Mouse (Mus musculus): ENCODE measurements around the gene Setd1b. TPM values are rescaled to one million over a fixed set of nuclear protein-coding genes. Genes with fewer than 3 reads are reported as not detected.

The Setd1b gene
- total RNA-seq, 2 experiments from 2014 or later: 3.9 to 43.9 TPM

DNA sequence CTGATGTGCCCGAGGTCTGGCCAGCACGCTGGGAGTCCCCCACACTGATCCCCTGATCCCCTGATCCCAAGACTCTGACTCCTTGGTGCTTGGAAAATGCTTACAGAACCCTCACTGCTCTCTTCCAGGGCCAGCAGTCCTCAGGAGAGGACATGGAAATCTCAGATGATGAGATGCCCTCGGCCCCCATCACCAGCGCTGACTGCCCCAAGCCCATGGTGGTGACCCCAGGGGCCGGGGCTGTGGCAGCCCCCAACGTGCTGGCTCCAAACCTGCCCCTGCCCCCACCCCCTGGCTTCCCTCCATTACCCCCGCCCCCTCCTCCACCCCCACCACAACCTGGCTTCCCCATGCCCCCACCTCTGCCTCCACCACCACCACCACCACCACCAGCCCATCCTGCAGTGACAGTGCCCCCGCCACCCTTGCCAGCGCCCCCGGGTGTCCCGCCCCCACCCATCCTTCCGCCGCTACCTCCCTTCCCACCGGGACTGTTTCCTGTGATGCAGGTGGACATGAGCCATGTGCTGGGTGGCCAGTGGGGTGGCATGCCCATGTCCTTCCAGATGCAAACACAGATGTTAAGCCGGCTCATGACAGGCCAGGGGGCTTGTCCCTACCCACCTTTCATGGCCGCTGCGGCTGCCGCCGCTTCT lies 9.8 kb downstream of the Setd1b start:
- no peak for ATAC-seq (replicated peaks; ENCODE audit: low FRiP score, low TSS enrichment, poor library complexity, severe bottlenecking)

DNA sequence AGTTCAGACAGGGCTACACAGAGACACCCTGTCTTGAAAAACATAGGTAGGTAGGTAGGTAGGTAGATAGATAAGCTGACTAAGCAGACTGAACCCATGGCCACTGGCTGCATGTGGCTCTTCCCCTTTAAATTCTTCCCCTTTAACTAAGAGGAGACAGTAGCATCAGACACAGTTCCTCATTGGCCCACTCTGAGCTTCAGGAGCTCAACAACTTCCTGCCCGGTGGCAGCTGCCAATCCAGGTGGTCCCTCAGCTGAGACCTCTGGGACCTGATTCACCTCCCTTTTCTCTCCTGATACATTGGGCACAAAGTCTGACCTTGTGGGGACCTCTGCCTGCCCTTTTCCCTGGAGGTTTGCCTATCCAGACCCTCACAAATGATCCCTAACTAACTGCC lies 10.9 kb downstream of the Setd1b start:
- ATAC-seq (replicated peaks; ENCODE audit: low FRiP score, low TSS enrichment, poor library complexity, severe bottlenecking): no peak

DNA sequence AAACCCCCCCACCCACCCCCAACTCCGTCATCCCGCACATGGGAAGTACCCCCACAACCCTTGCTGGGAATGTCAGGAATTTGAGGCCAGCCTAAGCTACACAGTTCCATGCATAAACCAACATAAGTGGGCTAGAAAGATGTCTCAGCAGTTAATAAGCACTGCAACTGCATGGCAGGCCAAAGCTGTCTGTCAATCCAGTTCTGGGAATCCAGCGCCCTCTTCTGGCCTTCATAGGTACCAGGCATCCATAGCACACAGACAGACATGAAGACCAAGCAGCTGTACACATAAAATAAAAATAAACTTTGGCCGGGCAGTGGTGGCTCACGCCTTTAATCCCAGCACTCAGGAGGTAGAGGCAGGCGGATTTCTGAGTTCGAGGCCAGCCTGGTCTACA lies 13.4 kb downstream of the Setd1b start:
- ATAC-seq (replicated peaks; ENCODE audit: low FRiP score, low TSS enrichment, poor library complexity, severe bottlenecking): peak; percentile 74

DNA sequence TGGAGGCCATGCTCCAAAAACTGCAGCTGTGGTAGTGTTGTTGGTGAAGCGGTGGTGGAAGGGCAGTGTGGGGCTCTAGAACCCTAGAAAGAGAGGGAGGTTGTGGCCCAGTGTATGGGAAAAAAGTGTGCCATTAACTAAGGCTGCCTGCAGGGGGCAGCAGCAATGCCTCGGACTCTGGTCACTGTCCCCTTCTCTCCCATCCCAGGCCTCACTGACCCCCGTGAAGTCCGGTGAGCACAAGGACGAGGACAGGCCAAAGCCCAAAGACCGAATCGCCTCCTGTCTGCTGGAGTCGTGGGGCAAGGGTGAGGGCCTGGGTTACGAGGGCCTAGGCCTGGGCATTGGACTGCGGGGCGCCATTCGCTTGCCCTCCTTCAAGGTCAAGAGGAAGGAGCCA lies 14.8 kb downstream of the Setd1b start:
- no peak for ATAC-seq (replicated peaks; ENCODE audit: low FRiP score, low TSS enrichment, poor library complexity, severe bottlenecking)

DNA sequence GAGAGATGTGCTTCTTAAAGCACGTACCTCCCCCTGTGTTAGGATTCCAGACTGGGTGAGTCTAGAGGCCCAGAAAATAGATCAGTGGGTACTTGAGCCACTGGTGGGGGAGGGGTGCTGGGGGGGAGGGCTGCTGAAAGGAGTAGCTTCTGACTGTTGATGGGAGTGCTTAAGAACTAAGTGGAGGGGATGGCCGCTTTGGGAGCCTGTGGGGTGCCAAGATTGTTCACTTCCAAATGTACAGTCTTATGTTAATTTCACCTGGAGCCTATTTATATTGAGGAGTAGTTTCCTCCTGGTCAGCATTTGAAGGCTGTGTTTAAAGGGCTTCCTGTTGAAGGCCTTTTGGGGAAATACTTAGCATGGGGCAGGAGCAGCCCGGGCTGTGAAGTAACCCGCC lies 16.0 kb downstream of the Setd1b start:
- no peak for ATAC-seq (replicated peaks; ENCODE audit: low FRiP score, low TSS enrichment, poor library complexity, severe bottlenecking)

DNA sequence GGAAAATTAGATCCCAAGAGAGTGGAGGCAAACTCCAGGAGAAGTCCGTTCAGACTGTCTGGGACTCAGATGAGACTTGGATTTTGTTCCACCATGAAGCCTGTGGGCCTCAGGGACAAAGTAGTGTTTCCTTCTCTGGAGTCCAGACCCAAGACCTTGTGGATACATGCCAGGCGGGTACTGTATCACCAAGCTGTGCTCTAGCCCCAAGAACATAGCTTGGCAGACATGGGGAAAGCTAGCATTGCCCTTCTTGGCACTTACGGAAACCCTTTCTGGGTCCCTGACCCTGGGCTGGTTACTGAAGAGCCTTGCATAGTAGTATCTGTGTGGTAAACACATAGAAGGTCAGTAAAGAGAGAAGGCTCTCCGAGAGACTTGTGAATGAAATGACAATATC lies 17.5 kb downstream of the Setd1b start:
- no peak for ATAC-seq (replicated peaks; ENCODE audit: low FRiP score, low TSS enrichment, poor library complexity, severe bottlenecking)

DNA sequence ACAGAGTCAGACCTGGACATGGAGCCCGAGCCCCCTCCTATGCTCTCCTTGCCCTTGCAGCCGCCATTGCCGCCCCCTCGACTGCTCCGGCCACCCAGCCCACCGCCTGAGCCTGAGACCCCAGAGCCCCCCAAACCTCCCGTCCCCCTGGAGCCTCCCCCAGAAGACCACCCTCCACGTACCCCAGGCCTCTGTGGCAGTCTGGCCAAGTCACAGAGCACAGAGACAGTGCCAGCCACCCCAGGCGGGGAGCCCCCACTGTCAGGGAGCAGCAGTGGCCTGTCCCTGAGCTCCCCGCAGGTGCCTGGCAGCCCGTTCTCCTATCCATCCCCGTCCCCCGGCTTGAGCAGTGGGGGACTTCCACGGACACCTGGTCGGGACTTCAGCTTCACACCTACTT lies 17.9 kb downstream of the Setd1b start:
- no peak for ATAC-seq (replicated peaks; ENCODE audit: low FRiP score, low TSS enrichment, poor library complexity, severe bottlenecking)

DNA sequence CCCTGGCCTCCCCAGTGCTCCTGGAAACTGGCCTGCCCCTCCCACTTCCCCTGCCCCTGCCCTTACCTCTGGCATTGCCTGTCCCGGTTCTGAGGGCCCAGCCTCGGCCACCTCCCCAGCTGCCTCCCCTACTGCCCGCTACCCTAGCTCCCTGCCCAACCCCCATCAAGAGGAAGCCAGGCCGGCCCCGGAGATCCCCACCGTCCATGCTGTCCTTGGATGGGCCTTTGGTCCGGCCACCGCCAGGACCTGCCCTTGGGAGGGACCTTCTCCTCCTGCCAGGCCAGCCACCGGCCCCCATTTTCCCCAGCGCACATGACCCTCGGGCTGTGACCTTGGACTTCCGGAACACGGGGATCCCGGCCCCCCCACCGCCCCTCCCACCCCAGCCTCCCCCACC lies 18.3 kb downstream of the Setd1b start:
- no peak for ATAC-seq (replicated peaks; ENCODE audit: low FRiP score, low TSS enrichment, poor library complexity, severe bottlenecking)

DNA sequence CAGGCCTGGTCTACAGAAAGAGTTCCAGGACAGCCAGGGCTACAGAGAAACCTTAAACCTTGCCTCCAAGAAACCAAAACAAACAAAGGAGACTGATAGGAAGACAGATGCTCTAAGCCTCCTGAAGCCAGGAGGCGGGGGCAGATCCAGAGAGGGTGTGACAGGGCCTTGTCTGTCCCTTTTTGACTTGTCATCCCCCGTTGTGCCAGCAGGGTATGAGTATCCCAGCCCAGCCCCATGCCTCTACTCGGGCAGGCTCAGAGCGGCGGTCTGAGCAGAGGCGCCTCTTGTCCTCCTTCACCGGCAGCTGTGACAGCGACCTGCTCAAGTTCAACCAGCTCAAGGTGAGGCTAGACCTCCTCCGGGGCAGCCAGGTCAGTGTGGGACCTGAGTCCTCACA lies 20.9 kb downstream of the Setd1b start:
- peak; percentile 74 for ATAC-seq (replicated peaks; ENCODE audit: low FRiP score, low TSS enrichment, poor library complexity, severe bottlenecking)

DNA sequence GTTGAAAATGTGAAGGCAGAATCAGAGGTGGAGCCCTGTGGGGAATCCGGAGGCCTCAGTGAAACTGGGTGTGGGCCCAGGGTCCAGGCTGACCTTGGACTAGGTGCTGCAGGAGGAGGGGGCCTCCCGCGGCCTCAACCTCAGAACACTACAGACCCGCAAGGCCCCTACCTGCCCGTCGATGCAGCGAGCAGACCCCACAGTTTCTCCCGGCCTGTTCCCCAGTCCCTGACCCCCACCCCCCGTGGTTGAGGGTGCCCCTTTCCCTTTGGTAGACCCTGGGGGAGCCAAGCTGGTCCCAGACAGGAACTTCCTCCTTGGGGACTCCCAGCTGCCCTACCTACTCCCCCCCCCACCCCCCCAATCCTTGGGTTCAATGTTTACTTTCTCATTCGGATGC lies 24.4 kb downstream of the Setd1b start:
- no peak for ATAC-seq (replicated peaks; ENCODE audit: low FRiP score, low TSS enrichment, poor library complexity, severe bottlenecking)

DNA sequence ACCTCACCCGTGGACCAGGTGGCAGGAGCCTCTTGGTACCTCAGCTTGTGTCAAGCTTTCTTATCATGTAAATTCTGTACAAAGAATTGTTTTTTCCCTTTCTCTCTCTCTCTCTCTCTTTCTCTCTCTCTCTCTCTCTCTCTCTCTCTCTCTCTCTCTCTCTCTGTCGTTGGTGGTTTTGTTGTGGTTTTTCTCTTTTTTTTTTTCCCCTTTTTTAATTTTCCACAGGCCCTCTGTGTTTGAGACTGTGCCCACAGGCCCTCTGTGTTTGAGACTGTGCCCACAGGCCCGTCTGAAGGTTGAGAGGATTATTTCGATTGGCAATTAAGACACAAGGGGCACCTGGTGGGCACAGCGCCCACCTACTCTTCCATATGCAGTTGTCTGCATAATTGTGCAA lies 25.6 kb downstream of the Setd1b start:
- ATAC-seq (replicated peaks; ENCODE audit: low FRiP score, low TSS enrichment, poor library complexity, severe bottlenecking): no peak

DNA sequence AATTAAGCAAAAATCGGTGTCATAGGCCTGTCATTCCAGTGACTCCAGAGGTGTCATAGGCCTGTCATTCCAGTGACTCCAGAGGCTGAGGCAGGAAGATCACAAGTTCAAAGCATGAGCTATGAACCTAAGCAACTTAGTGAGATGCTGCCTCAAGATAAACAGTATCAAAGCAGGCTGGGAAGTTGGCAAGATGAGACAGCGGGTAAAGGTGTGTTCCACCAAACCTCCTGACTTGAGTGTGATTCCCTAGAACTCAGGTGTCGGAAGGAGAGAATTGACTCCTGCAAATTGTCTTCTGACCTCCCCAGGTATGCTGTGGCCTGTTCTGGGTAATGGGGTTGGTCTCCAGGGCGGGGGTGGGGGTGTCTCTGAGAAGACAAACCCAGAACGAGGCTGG lies 27.3 kb downstream of the Setd1b start, which contains the start of gene Psmd9:
TSS of gene Psmd9 (plus strand) at position 130 of the 400 bp plus-strand sequence.
- ATAC-seq (replicated peaks; ENCODE audit: low FRiP score, low TSS enrichment, poor library complexity, severe bottlenecking): no peak

DNA sequence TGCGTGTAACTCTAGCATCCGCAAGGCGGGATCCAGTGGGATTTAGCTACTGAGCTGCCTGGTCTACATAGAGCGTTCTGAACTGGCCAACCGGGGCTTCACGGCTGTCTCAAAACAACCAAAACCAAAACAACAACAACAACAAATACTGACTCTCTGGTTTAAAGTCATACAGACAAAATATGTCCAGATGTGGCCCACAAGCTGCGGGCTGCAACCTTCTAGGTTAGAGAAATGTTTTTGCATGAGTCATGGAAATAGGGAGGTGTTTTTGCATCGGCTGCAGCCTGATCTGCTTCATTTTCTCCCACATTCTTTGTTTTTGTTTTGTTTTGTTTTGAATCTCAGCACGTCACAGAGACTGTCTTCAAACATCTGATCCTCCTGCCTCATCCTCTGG lies 28.4 kb downstream of the Setd1b start:
- no peak for ATAC-seq (replicated peaks; ENCODE audit: low FRiP score, low TSS enrichment, poor library complexity, severe bottlenecking)

DNA sequence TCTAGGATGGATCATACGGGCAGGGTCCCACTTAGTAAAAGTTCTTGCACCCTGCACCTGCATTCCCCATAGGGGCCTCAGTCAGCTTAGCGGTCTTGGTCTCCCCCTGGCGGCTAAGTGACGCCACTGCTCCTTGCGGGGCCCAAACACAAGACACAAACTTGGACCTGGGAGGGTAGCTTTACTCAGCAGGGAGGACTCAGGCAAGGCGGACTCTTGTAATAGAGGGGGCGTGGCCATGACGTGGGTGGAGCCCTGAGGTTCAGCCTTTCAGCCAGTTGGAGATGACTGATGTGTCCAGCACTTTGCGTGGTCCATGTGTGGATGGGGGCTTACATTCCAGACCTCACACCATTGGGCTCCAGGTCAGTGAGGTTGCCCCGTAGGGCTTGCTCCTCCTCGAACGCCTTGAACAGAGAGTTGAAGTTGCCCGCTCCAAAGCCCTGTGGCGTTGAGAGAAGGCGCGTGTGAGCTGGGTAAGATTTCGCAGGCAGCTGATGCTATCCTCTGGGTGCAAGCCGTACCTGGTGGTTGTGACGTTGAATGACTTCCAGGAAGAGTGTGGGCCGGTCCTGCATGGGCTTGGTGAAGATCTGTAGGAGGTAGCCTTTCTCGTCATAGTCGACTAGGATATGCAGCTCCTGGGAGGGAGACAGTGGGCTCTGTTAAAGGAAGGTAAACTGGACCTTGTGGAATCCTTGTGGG lies 29.8 kb downstream of the Setd1b start:
- peak; percentile 94 for ATAC-seq (replicated peaks; ENCODE audit: low FRiP score, low TSS enrichment, poor library complexity, severe bottlenecking)

DNA sequence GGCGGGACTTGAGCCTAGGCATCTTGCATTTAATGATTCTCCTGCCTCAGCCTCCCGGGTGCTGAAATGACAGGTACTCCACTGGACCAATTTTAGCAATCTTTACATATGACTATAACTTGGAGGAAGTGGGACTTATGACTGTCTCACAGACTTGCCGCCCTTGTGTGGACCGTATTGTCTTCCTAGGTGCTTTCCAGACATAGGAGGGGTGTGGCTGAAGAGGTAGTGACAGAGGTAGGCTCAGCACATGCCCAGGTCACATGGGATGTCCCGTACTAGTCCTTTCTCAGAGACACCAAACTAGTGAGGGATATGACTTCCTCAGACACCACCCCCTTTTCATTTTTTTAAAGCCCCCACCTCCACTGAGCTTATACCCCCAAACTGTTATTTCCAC lies 36.8 kb downstream of the Setd1b start:
- no peak for ATAC-seq (replicated peaks; ENCODE audit: low FRiP score, low TSS enrichment, poor library complexity, severe bottlenecking)

DNA sequence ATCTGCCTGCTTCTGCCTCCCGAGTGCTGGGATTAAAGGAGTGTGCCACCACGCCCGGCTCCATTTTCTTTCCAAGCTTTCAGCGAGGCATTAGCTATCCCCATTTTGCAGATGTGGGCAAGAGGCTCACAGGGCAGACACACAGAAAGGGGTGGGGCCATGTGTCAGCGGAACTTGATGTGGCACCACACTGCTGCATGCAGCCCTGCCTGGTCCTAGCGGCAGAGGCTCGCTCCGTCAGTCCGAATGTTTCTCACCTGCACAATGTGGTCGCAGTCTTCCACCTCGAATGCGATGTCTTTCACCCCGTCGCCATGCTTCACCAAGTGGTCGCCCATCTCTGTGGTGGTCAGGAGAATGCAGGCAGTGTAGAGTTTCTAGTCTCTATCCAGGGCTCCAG lies 38.4 kb downstream of the Setd1b start:
- ATAC-seq (replicated peaks; ENCODE audit: low FRiP score, low TSS enrichment, poor library complexity, severe bottlenecking): no peak

DNA sequence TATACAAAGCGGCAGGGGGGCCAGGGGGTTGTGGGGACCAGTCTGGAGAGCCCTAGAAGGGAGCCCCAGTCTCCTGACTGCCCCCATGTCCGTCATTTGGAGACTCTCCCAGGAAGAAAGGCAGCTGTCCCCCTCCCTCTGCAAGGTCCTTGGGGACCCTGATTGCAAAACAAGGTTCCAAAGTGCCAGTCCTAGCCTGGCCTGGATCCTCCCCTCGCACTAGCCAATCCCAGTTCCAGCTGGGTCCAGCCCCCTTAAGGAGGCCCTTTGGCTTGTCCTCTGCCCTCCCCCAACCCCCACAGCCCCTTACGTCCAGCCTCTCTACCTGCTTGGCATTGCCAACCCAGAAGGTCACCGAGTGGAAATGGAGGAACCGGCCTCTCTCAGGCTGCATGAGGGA lies 39.5 kb downstream of the Setd1b start:
- ATAC-seq (replicated peaks; ENCODE audit: low FRiP score, low TSS enrichment, poor library complexity, severe bottlenecking): no peak

DNA sequence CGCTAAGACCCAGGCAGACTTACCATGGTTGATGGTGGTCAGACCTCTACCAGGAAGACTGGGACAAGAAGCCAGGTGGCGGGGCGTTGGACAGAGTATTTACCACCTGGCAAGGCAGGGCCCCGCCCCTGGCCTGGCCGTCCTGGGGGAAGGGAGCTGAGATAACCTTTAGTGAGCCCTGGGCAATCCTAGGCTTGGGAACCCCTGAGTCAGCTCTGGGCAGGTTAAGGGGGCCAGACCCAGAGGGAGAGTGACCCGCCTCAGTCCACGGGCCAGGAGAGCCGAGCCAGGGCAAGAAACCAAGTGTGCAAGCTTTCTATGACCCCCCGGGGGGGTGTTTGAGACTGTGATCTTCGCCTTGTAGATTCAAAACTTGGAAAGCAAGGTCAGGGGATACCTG lies 40.7 kb downstream of the Setd1b start, which contains the start of gene Hpd:
TSS of gene Hpd (minus strand) at position 77 of the 400 bp plus-strand sequence.
- ATAC-seq (replicated peaks; ENCODE audit: low FRiP score, low TSS enrichment, poor library complexity, severe bottlenecking): 0 out of 2 replicates have a peak, but pooled peaks have one; percentile 21

DNA sequence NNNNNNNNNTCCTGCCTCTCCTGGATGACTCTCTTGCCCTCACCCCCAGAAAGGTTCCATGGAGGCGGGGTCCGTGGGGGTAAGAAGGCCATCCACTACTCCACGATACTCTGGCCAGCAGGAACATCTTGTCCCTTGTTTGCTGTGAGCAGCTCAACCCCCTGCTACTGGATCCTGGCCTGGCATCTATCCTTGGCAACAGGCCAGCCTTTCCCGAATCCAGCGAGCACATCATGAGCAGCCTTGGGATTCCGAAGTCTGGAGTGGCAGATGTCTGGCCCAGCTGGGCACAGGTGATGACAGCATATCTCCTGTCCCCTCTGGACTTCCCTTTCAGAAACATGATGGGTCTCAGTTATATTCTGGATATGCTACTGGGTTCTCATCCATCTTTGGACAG lies 44.0 kb downstream of the Setd1b start:
- ATAC-seq (replicated peaks; ENCODE audit: low FRiP score, low TSS enrichment, poor library complexity, severe bottlenecking): no peak

DNA sequence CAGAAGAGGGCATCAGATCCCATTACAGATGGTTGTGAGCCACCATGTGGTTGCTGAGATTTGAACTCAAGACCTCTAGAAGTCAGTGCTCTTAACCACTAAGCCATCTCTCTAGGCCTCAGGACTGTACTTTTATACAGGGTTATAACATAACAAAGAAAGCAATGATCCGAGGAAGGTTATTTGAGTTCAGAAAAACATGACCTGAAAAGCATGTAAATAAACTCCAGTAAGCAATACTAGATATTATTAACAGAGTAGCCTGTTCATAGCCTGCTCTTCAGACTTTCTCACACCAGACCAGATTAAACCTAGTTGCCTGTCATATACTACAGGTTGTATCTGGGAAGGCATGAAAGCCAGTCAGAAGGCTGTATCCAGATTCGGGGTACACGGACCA lies 45.3 kb downstream of the Setd1b start:
- no peak for ATAC-seq (replicated peaks; ENCODE audit: low FRiP score, low TSS enrichment, poor library complexity, severe bottlenecking)

DNA sequence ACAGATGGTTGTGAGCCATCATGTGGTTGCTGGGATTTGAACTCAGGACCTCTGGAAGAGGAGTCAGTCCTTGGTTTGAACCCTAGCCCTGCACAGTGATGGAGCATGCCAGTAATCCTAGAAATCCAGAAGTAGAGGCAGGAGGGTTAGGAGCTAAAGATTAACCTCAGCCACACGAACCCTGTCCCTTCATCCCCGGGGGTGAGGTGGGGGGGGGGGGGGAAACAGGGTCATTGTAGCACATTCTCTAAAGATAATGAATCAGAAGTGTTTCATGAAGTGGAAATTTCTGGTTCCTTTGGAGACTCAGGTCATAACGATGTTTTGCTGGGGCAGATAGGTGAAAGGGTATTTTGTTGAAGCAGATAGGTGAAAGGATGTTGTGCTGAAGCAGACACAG lies 48.9 kb downstream of the Setd1b start:
- ATAC-seq (replicated peaks; ENCODE audit: low FRiP score, low TSS enrichment, poor library complexity, severe bottlenecking): no peak

Measured in megakaryocyte-erythroid progenitor cell, adult 5-6 weeks (primary cell).